Comparison of ENCODE assay signal across 9 mouse cellular contexts in genomic region chr3:18624381-18625145, GRCm38 (mm10).
A peak's percentile ranks its signal among the peaks of the same experiment; 100 is the strongest.
DNase-seq lines count a peak whose midpoint lies in the region; ATAC-seq and TF ChIP-seq lines count a peak whose summit lies in the region.
"Had no signal": no experiment of that assay in that cellular context is flagged by ENCODE, and none has a peak within 500 bp of the region (broad histone marks: within the 10 kb centered on the region; RNA-seq: fewer than 3 reads in every experiment).

No protein-coding gene starts in this region.

- H3K9me3 ChIP-seq in heart, embryonic 13.5 days: no peaks in the 10 kb centered on the region
- no peaks in the 10 kb centered on the region for H3K9me3 ChIP-seq in kidney, postnatal 0 days (replicated peaks; ENCODE audit: low read length)
- H3K9me3 ChIP-seq: G1E had no signal

- peak overlapping the region; percentile 77 for H3K9ac ChIP-seq in heart, embryonic 13.5 days
- H3K9ac ChIP-seq in kidney, postnatal 0 days (ENCODE audit: low read depth, low read length): peak overlapping the region; percentile 38; the same call in 1 of the 2 replicates

- H3K4me3 ChIP-seq in gastrocnemius, adult 2 months: peak overlapping the region; percentile 66
- H3K4me3 ChIP-seq in heart, embryonic 13.5 days: peak overlapping the region; percentile 56
- H3K4me3 ChIP-seq in kidney, postnatal 0 days (replicated peaks; ENCODE audit: low read depth, low read length): peak overlapping the region; percentile 25
- H3K4me3 ChIP-seq in small intestine, adult 2 months (ENCODE audit: low read depth, low read length): peak overlapping the region; percentile 31

- DNase-seq in gastrocnemius, adult 2 months: no peak
- DNase-seq in gastrocnemius, postnatal 36 days: no peak
- DNase-seq in embryo, embryonic 11 days: peak; percentile 59
- DNase-seq in kidney, postnatal 0 days (ENCODE audit: low spot score): peak; percentile 67
- peak; percentile 78 for DNase-seq in lung, postnatal 10 days
- no peak for DNase-seq in thymus, adult 18-20 months

- H3K36me3 ChIP-seq in heart, embryonic 13.5 days: no peaks in the 10 kb centered on the region
- no peaks in the 10 kb centered on the region for H3K36me3 ChIP-seq in kidney, postnatal 0 days (ENCODE audit: insufficient read depth, low read length)
- H3K36me3 ChIP-seq in small intestine, adult 2 months (ENCODE audit: control insufficient read depth, insufficient read depth, low read length): no peaks in the 10 kb centered on the region
- H3K36me3 ChIP-seq: G1E had no signal

- TF ChIP-seq CTCF in gastrocnemius, adult 2 months (IDR thresholded peaks at IDR 0.05): no peak
- TF ChIP-seq CTCF in kidney, postnatal 0 days (IDR thresholded peaks at IDR 0.05; ENCODE audit: low read depth): no peak
- TF ChIP-seq CTCF in small intestine, adult 2 months (IDR thresholded peaks at IDR 0.05; ENCODE audit: extremely low read depth, insufficient read length, insufficient replicate concordance, low read depth, low read length): no peak

- no peak for ATAC-seq in heart, embryonic 13.5 days (ENCODE audit: extremely low read depth, insufficient number of reproducible peaks, low FRiP score, low TSS enrichment)
- no peak for ATAC-seq in kidney, postnatal 0 days (replicated peaks; ENCODE audit: low FRiP score, low read depth)

- H3K4me2 ChIP-seq in heart, embryonic 13.5 days: peak overlapping the region; percentile 78
- peak overlapping the region; percentile 62 for H3K4me2 ChIP-seq in kidney, postnatal 0 days (ENCODE audit: low read length)

- 3% methylated on average over 10 of the region's 10 CpGs for WGBS in heart, embryonic 13.5 days
- 2% methylated on average over 10 of the region's 10 CpGs for WGBS in kidney, postnatal 0 days
- 4% methylated on average over 10 of the region's 10 CpGs for WGBS in small intestine, adult 2 months

- H3K27ac ChIP-seq in gastrocnemius, adult 2 months: peak overlapping the region; percentile 72
- H3K27ac ChIP-seq in heart, embryonic 13.5 days (replicated peaks): peak overlapping the region; percentile 89
- peak overlapping the region; percentile 82 for H3K27ac ChIP-seq in kidney, postnatal 0 days
- peak overlapping the region; percentile 3 for H3K27ac ChIP-seq in small intestine, adult 2 months (ENCODE audit: insufficient read depth, low read depth, low read length)

- intact Hi-C loops in gastrocnemius, adult 2 months (cut with DNase I): no loop called here
- intact Hi-C loops in gastrocnemius, postnatal 36 days (cut with DNase I): no loop called here

- no peaks in the 10 kb centered on the region for H3K27me3 ChIP-seq in heart, embryonic 13.5 days (replicated peaks)
- no peaks in the 10 kb centered on the region for H3K27me3 ChIP-seq in kidney, postnatal 0 days (ENCODE audit: insufficient read depth, low read length)
- no peaks in the 10 kb centered on the region for H3K27me3 ChIP-seq in small intestine, adult 2 months (ENCODE audit: control insufficient read depth, insufficient read depth, low read length)

- TF ChIP-seq POLR2A in small intestine, adult 2 months (IDR thresholded peaks at IDR 0.05; ENCODE audit: low read depth, low read length): no peak

- peaks cover 33% of the 10 kb centered on the region for H3K4me1 ChIP-seq in heart, embryonic 13.5 days
- H3K4me1 ChIP-seq in kidney, postnatal 0 days (replicated peaks; ENCODE audit: insufficient read depth, low read length): peaks cover 9% of the 10 kb centered on the region; the same call in 1 of the 2 replicates
- peaks cover 4% of the 10 kb centered on the region for H3K4me1 ChIP-seq in small intestine, adult 2 months (ENCODE audit: control insufficient read depth, insufficient read depth, insufficient read length, low read length)

Comparison
In these comparisons a context has a peak if more than half of its experiments do, and no peak if none do; other contexts are left out.
1. DNase-seq: peak in embryo, embryonic 11 days (single experiment), kidney, postnatal 0 days (single experiment) and lung, postnatal 10 days (single experiment); none in gastrocnemius, adult 2 months (single experiment), gastrocnemius, postnatal 36 days (0 of 2) and thymus, adult 18-20 months (0 of 2).
2. H3K27ac ChIP-seq: peak in every context shown above with its lines; median percentile 89 in heart, embryonic 13.5 days; 82 in kidney, postnatal 0 days; 72 in gastrocnemius, adult 2 months; 3 in small intestine, adult 2 months.
3. Peak in every context shown above with its lines, with median percentiles within 50 percentile points of each other: H3K4me3 ChIP-seq.